Mouse (Mus musculus) MEL (cell line): ENCODE measurements around the gene Rnf10.

ENCODE experiments used
- CTCF ChIP-seq, 3 experiments: IDR thresholded peaks in 2 of 3; conservative IDR thresholded peaks in 1 of 3; 2 replicates each; pipeline ENCODE4 v1.5.1; 2011 to 2012; ENCODE audit warnings: low read length in 3 of 3, low read depth in 2 of 3, mild to moderate bottlenecking in 2 of 3, improper control_type of control experiment in 1 of 3, inconsistent platforms in 1 of 3, mixed read lengths in 1 of 3, moderate library complexity in 1 of 3; ENCODE audit not compliant: control insufficient read depth in 1 of 3, insufficient read depth in 1 of 3, poor library complexity in 1 of 3, severe bottlenecking in 1 of 3
- E2F4 ChIP-seq: IDR thresholded peaks from 2 replicates; pipeline ENCODE4 v1.6.1; 2011; ENCODE audit warnings: low read depth, low read length, improper control_type of control experiment, borderline replicate concordance
- EP300 ChIP-seq, 2 experiments: IDR thresholded peaks; 2 replicates each; pipeline ENCODE4 v1.6.1; 2011; ENCODE audit warnings: improper control_type of control experiment in 2 of 2, low read length in 2 of 2, low read depth in 1 of 2, mild to moderate bottlenecking in 1 of 2
- KAT2A ChIP-seq: conservative IDR thresholded peaks from 2 replicates; pipeline ENCODE4 v1.6.1; 2012; ENCODE audit warnings: low read depth, low read length, improper control_type of control experiment, inconsistent platforms
- UBTF ChIP-seq: IDR thresholded peaks from 2 replicates; pipeline ENCODE4 v1.6.1; 2012; ENCODE audit warnings: low read depth, mild to moderate bottlenecking, inconsistent platforms, low read length, improper control_type of control experiment, moderate library complexity, borderline replicate concordance; ENCODE audit not compliant: insufficient read depth
- ZC3H11A ChIP-seq: IDR thresholded peaks from 2 replicates; pipeline ENCODE4 v1.6.1; 2012; ENCODE audit warnings: low read depth, mild to moderate bottlenecking, inconsistent platforms, low read length, improper control_type of control experiment

DNA sequence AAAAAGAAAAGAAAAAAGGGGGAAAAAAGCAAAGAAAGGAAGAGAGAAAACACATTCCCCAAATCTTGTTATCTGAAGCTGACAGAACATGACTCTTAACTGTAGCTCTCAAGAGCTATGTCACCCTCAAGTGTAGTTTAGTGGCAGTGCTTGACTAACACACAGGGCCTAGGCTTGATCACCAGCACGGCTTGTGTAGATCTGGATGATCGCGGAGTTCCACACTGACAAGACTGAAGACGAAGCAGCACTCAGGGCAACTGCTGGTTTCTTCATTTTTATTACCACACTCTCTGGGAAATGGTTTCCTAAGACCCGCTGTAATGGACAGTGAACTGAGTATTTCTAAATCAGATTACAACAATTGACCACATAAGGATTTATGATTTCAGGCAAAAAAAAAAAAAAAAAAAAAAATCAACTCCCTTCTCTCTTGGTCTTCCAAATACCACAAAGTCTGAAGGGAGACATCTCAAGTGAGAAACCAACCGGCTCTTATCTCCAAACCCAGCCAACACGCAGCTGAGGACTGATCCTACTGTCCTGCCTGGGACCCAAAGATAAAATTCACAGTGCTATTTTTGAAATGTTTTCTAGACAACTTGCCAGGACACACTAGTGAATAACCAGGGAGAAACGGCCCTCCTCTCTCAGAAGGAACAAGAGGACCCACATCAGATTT, 5.8 kb downstream of the Rnf10 start:
- TF ChIP-seq EP300 (IDR thresholded peaks at IDR 0.05; ENCODE audit: low read depth in 1 of 2, low read length in 2 of 2), result peak; percentile 95 to 97
- TF ChIP-seq E2F4, result no peak
- TF ChIP-seq KAT2A, result 0 out of 2 replicates have a peak, but pooled peaks have one; percentile 39
- TF ChIP-seq CTCF (IDR thresholded peaks at IDR 0.05 in 2 of 3, conservative IDR thresholded peaks at IDR 0.05 in 1 of 3; ENCODE audit: control insufficient read depth in 1 of 3, insufficient read depth in 1 of 3, low read depth in 2 of 3, low read length in 3 of 3, poor library complexity in 1 of 3, severe bottlenecking in 1 of 3), result no peak
- no peak for TF ChIP-seq UBTF
- TF ChIP-seq ZC3H11A, result peak; percentile 17; the same call in 1 of the 2 replicates
